ENCODE assay signal across 16 mouse cellular contexts in the genomic region with DNA sequence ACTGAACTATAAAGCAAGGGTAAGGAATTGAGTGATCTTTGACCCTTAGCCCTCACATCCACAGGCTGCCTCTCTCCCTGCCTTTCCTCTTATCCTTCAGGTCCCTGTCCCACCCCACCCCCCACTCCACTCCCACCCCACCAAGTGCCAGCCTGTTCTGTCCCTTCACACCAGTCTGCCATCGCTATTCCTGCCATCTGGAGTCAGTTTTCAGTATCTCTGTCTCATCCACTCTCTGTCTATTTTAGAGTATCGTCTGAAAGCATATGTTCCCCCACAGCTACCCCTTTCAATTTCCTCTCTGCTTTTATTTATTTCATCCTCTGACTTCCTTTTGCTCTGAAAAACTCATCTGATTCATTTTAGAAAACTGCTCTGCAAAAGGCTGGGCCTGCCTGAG.
DNase-seq lines count a peak whose midpoint lies in the region; ATAC-seq lines count a peak whose summit lies in the region.
"Had no signal": no experiment of that assay in that cellular context is flagged by ENCODE, and none has a peak within 500 bp of the region (broad histone marks: within the 10 kb centered on the region; RNA-seq: fewer than 3 reads in every experiment).

No protein-coding gene starts in this region.

- H3K9me3 ChIP-seq in midbrain, embryonic 11.5 days (ENCODE audit: control insufficient read depth, low read length) = no peaks in the 10 kb centered on the region
- H3K9me3 ChIP-seq: limb, embryonic 13.5 days had no signal

- H3K27me3 ChIP-seq in midbrain, embryonic 11.5 days (ENCODE audit: control insufficient read depth, insufficient read depth, low read length) = peaks cover 7% of the 10 kb centered on the region; the same call in 1 of the 2 replicates
- H3K27me3 ChIP-seq: limb, embryonic 13.5 days had no signal

- peak; percentile 46 to 60 for DNase-seq in cerebellum, postnatal 14 days
- no peak for DNase-seq in cerebellum, postnatal 25 days
- peak; percentile 37 to 53 for DNase-seq in right cerebral cortex, postnatal 10 days (ENCODE audit: low spot score in 2 of 2)
- DNase-seq in right cerebral cortex, postnatal 25 days = no peak
- DNase-seq in midbrain, embryonic 11.5 days (ENCODE audit: low spot score, missing footprints) = no peak
- DNase-seq in adrenal gland, postnatal 25 days = no peak
- no peak for DNase-seq in spleen, postnatal 10 days (ENCODE audit: low spot score in 2 of 2)
- DNase-seq in lung, postnatal 4 days = no peak
- DNase-seq: adrenal gland, postnatal 14 days; cerebellum, adult 11 months; gastrocnemius, adult 2 months; heart, postnatal 36 days; kidney, adult 8-10 months; lung, adult 18-20 months; thymus, postnatal 36 days had no signal

- ATAC-seq in midbrain, embryonic 11.5 days (ENCODE audit: low FRiP score) = peak; percentile 29; the same call in 1 of the 2 replicates

- H3K4me2 ChIP-seq in midbrain, embryonic 11.5 days = no peak overlapping the region
- H3K4me2 ChIP-seq: limb, embryonic 13.5 days had no signal

- no peak overlapping the region for H3K9ac ChIP-seq in midbrain, embryonic 11.5 days (ENCODE audit: low read length)
- H3K9ac ChIP-seq: limb, embryonic 13.5 days had no signal

- no peak overlapping the region for H3K4me3 ChIP-seq in midbrain, embryonic 11.5 days (ENCODE audit: low read depth, low read length)
- H3K4me3 ChIP-seq: gastrocnemius, adult 2 months; limb, embryonic 13.5 days had no signal

- 65% methylated on average over 2 of the region's 2 CpGs for WGBS in midbrain, embryonic 11.5 days

- peaks cover 19% of the 10 kb centered on the region for H3K4me1 ChIP-seq in midbrain, embryonic 11.5 days (ENCODE audit: control insufficient read depth, insufficient read depth, low read length)
- H3K4me1 ChIP-seq: limb, embryonic 13.5 days had no signal

- no peaks in the 10 kb centered on the region for H3K36me3 ChIP-seq in midbrain, embryonic 11.5 days (ENCODE audit: control insufficient read depth, insufficient read depth, low read length)
- H3K36me3 ChIP-seq: limb, embryonic 13.5 days had no signal

- H3K27ac ChIP-seq in midbrain, embryonic 11.5 days (ENCODE audit: low read depth, low read length) = no peak overlapping the region
- H3K27ac ChIP-seq: gastrocnemius, adult 2 months; limb, embryonic 13.5 days had no signal

Comparison
In these comparisons a context has a peak if more than half of its experiments do, and no peak if none do; other contexts are left out.
1. DNase-seq: peak in cerebellum, postnatal 14 days (2 of 2) and right cerebral cortex, postnatal 10 days (2 of 2); none in cerebellum, postnatal 25 days (0 of 2), right cerebral cortex, postnatal 25 days (single experiment), midbrain, embryonic 11.5 days (single experiment), adrenal gland, postnatal 25 days (single experiment), spleen, postnatal 10 days (0 of 2) and lung, postnatal 4 days (0 of 2).